Mouse (Mus musculus) ovary, postnatal 10 days (tissue): Measurements from ENCODE around the gene Taar7a.

ENCODE experiments used
- DNase-seq: peaks from one replicate; pipeline ENCODE4 v3.0.0; 2022; ENCODE audit warnings: low spot score

The Taar7a gene

DNA sequence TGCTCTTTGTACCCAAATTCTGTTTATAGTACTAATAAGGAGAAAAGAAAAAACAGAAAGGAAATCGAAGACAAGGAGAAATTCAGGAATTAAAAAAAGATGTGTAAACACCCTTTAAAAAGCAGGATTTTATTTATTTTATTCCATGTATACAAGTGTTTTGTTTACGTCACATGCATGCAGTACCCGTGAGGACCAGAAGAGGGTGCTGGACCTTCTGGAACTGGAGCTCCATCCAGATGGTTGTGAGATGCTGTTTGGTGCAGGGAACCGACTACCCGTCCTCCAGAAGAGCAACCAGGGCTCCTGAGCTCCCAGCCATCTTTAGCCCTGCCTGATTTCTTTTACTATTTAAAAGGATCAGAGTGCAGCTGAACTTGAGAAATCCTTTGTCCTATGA lies 50.8 kb downstream of the Taar7a start:
- no peak for DNase-seq
